Mouse (Mus musculus) myocyte (in vitro differentiated cells): ENCODE measurements around the gene 1700025G04Rik.

Source experiments
- E2F4 ChIP-seq: IDR thresholded peaks from one replicate; pipeline ENCODE4 v1.6.1; 2011; ENCODE audit warnings: mild to moderate bottlenecking, control low read depth, moderate library complexity; ENCODE audit not compliant: insufficient read depth
- MAX ChIP-seq: IDR thresholded peaks from one replicate; pipeline ENCODE4 v1.6.1; 2011; ENCODE audit warnings: low read depth, mild to moderate bottlenecking, control low read depth
- MYOG ChIP-seq, 3 experiments: IDR thresholded peaks; one replicate each; pipeline ENCODE4 v1.6.1; 2011; ENCODE audit warnings: control low read depth in 2 of 3, low read depth in 2 of 3, mild to moderate bottlenecking in 2 of 3; ENCODE audit not compliant: insufficient read length in 2 of 3, control insufficient read depth in 1 of 3, insufficient read depth in 1 of 3
- POLR2A ChIP-seq: IDR thresholded peaks from one replicate; pipeline ENCODE4 v1.6.1; 2011; ENCODE audit warnings: low read depth, mild to moderate bottlenecking, control low read depth, moderate library complexity; ENCODE audit not compliant: insufficient read length
- POLR2AphosphoS2 ChIP-seq: IDR thresholded peaks from one replicate; pipeline ENCODE4 v1.6.1; 2011; ENCODE audit warnings: low read depth, control low read depth; ENCODE audit not compliant: insufficient read length
- REST ChIP-seq: IDR thresholded peaks from one replicate; pipeline ENCODE4 v1.6.1; 2011; ENCODE audit warnings: mild to moderate bottlenecking, control low read depth, moderate library complexity; ENCODE audit not compliant: insufficient read depth, insufficient read length
- SRF ChIP-seq: IDR thresholded peaks from one replicate; pipeline ENCODE4 v1.6.1; 2011; ENCODE audit warnings: low read depth; ENCODE audit not compliant: control insufficient read depth, insufficient read length
- TCF12 ChIP-seq: IDR thresholded peaks from one replicate; pipeline ENCODE4 v1.6.1; 2011; ENCODE audit warnings: mild to moderate bottlenecking, control low read depth; ENCODE audit not compliant: poor library complexity, insufficient read depth, severe bottlenecking
- TCF3 ChIP-seq: IDR thresholded peaks from one replicate; pipeline ENCODE4 v1.6.1; 2011; ENCODE audit warnings: low read depth, control low read depth; ENCODE audit not compliant: insufficient read length
- USF1 ChIP-seq: IDR thresholded peaks from one replicate; pipeline ENCODE4 v1.6.1; 2011; ENCODE audit warnings: low read depth, mild to moderate bottlenecking, control low read depth, moderate library complexity

GRCm38 (mm10) chr1:151942972-151943654, 146.8 kb downstream of the 1700025G04Rik start:
- TF ChIP-seq POLR2A (no peak), MYOG (IDR thresholded peaks at IDR 0.05; ENCODE audit: control insufficient read depth in 1 of 3, insufficient read depth in 1 of 3, insufficient read length in 2 of 3, low read depth in 2 of 3) (peak; percentile 77 to 89 (median 79)), USF1 (no peak), REST (no peak), E2F4 (no peak), POLR2AphosphoS2 (no peak), SRF (no peak), MAX (no peak), TCF12 (peak; percentile 49), TCF3 (no peak)
